Mouse (Mus musculus) liver, adult (tissue): ENCODE measurements around the gene Chrm1.

Experiments used
- GATA4 ChIP-seq: IDR thresholded peaks from 2 replicates; pipeline ENCODE4 v1.6.1; 2014; ENCODE audit warnings: mild to moderate bottlenecking, low read length; ENCODE audit not compliant: insufficient replicate concordance

The Chrm1 gene

DNA sequence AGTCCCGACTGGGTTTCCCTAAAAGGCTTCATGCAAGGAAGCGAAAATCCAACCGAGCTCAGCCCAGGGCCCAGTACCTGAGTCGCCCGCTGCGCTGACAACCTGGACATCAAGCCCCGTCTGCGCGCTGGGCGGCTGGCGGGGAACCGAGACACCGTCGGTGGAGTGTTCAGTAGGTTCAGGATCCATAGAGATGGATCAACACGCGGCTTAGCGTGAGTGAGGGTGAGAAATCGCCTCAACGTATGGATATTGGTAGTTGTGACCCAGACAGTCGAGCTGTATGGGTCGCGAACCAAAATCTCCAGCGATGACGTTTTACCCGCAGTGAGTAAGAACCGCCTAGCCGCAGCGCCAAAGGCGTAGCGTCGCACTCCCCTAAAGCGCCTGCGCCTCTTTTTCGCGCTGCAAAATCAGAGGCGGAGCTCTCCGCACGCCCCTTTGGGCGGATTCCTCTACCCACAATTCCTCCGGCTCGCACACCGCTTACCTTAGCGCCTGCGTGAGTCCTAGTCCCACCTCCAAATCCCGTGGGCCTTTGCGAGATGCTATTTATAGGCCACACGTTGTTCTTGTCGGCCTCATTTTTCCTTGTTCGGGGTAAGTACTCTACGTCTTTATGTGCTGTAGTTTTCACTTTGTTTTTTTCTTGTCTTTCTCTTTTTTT lies 59.5 kb downstream of the Chrm1 start, which contains the start of gene Slc3a2:
Slc3a2 (minus strand) TSS at position 463 of the 667 bp plus-strand sequence.
- no peak for TF ChIP-seq GATA4

DNA sequence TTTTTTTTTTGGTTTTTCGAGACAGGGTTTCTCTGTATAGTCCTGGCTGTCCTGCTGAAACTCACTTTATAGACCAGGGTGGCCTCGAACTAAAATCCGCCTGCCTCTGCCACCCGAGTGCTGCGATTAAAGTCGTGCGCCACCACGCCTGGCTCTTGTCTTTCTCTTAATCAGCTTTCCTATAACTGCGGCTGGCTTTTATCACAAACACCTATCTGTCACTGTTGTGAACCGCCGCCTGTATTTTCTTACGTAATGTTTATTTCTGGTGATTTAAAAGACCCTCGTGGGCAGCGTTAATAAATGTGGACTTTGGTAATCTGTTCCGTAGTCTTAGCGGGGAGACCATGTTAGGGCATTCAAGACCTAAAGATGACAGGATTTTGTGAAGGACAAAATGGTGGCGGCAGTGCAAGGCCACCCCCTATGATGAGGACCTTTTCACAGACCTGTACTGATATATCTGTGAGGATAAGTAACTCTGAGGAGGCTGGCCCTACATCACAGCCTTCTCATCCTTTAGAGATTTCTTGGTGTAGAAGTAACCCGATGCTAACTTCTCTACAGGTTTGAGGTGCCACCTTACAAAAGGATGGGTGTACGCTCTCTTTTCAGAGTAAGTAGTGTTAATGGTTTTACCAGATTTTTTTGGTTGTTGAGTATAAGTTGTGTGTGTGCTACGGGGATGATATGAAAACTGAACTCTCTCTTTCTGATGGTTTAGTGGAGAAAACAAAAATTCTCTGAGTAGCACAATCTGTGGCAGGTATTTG lies 60.2 kb downstream of the Chrm1 start:
- no peak for TF ChIP-seq GATA4

DNA sequence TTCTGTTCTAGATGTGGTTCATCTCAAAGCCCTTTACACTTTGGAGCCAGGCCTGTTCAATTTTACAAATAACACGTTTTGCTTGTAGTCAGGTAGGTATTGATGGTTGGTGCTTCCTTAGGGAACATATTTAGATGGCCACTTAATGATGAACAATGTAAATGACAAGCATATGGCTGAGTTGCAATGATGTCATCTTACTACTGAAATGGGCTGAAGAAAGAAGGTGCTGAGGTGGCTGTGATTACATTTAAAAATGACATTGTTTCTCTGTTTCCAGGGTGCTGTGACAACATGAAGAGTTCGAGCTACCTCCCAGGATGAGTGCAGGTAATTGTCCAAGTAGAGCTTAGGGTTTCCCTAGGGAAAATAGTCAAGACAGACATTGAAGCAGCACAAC lies 60.8 kb downstream of the Chrm1 start:
- no peak for TF ChIP-seq GATA4

DNA sequence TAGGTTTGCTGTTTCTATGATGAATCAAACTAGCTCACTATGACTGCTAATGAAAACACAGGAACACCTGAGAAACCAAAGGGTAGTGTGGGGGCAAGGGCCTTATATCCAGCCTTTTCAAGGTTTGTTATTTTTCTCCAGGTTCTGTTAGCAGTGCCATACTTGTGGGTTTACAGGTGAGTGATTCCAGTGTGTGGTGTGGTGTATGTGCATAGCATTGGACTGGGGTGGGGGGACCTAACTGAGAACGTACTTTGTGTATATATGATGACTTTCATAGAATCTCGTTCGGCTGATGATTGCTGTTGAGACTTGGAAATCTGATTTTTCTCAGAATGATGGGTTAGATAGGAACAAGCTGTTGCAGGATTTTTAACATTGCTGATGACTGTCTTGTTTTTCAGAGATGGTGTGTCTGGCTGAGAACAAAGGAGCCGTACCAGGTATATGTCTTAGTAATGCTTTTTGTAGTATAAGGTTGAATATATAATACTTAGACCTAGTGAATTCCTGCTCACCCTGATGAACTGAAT lies 61.6 kb downstream of the Chrm1 start:
- no peak for TF ChIP-seq GATA4

DNA sequence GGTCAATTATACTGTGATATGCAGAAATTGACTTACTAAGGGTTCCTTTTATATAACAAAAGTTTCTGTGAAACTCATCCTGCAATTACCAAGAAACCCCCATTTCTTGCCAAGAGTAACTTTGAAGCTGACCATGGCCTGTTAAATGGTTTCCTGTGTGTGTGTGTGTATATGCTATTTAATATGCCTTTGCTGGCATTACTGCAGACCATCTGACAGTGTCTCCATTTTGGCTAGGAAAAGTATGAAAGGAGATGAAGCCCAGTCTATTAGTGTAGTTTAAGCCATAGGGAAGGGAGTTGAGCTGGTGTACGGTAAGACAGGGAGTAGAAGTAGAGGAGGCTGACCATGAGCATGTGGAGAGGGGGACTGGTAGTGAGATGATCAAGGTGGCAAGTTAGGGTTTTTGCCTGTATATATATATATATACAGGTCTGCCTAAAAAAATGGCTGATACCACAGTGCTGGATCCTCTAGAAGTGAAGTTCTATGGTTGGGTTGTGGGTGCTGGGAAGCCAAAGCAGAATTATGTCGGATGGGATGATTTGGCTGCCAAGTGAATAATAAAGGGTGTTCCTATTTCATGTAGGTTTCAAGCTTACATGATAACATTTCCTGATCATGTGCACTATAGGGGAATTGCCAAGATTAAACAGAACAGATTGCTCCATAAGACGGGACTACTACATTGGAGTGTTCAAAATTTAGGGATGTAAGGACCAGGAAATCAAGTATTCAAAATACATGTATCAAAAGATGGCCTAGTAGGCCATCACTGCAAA lies 63.2 kb downstream of the Chrm1 start:
- TF ChIP-seq GATA4: no peak

DNA sequence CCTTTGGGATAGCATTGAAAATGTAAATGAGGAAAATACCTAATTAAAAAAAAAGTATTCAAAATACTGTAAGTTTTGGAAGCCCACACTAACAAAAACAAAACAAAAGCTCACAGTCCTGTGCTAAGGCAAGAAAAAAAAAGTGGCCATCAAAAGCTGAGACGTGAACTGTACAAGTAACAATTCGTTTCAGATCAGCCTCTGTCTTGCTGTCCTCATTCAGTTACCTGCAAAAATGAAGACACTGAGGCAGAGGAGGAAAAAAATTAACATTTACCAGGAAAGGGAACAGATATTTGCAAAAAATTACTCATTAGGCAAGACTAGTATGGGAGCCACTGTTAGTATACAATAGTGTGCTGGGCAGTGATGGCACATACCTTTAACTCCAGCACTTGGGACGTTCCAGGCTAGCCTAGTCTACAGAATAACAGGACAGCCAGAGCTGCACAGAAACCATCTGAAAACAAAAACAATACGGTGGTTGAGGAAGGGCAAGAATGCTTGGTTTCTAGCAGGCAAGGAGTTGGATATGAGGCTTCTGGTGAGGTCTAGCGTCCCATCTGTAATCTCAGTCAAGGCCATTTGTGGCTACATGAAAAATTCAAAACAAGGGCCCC lies 64.0 kb downstream of the Chrm1 start:
- TF ChIP-seq GATA4: no peak
